Mouse (Mus musculus) heart, postnatal 36 days (tissue): ENCODE results near the gene H2-T22. TPM values are rescaled to one million over a fixed set of nuclear protein-coding genes. Genes with fewer than 3 reads are reported as not detected.

Experiments
- DNase-seq, 2 experiments: peaks; one replicate each; pipeline ENCODE4 v3.0.0; 2021 to 2022
- intact Hi-C: fragments of 180-260 bp; cut with DNase I; formaldehyde crosslinking; loops from one replicate; pipeline ENCODE4 v1.15.1; 2025
- total RNA-seq, 2 experiments: library from RNA; stranded (reverse); gene quantifications; 2 replicates each; pipeline ENCODE4 v1.2.3; 2021

Gene H2-T22
- total RNA-seq, 2 experiments from 2014 or later, result 9.5 to 10.0 TPM

DNA sequence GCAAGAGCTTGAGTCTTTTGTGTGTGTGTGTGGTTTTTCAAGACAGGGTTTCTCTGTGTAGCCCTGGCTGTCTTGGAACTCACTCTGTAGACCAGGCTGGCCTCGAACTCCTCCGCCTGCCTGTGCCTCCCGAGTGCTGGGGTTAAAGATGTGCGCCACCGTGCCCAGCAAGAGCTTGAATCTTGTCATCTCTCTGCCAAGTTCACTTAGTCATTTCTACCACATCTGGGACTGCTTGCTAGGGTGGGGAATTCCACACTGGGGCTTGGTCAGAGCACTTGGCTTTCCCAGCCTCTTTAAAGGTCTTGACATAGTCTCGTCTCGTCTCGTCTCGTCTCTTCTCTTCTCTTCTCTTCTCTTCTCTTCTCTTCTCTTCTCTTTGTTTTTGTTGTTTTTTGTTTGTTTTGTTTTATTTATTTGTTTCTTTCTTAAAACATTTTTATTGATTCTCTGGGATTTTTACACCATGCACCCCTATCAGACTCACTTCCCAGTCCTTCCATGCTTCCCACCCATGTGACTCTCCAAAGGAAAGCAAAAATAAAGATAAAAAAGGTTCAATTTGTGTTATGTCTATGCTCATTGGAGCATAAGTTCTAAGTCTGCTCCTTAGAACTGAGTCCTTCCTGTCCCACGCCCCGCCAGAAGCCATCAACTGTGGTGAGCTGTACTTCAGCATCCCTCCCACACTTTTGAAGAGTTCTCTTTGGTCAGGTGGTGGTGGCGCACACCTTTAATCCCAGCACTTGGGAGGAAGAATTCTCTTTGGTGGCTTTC is 41.2 kb downstream of the H2-T22 start:
- intact Hi-C loops, result no loop called here
- DNase-seq, result no peak

DNA sequence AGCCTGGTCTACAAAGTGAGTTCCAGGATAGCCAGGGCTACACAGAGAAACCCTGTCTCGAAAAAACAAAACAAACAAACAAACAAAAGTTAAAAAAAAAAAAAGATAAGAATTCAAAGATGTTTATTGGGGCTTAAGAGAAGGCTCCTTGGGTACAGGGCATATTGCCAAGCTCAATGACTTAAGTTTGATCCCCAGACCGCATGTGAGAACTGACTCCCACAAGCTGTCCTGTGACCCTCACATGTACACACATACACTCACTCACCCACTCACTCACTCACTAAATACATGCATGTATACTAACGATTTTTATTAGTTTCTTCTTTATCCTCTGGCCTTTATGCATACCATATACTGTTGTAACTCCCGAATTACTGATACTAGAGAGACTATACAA is 42.2 kb downstream of the H2-T22 start:
- no peak for DNase-seq
- intact Hi-C loops, result no loop called here

DNA sequence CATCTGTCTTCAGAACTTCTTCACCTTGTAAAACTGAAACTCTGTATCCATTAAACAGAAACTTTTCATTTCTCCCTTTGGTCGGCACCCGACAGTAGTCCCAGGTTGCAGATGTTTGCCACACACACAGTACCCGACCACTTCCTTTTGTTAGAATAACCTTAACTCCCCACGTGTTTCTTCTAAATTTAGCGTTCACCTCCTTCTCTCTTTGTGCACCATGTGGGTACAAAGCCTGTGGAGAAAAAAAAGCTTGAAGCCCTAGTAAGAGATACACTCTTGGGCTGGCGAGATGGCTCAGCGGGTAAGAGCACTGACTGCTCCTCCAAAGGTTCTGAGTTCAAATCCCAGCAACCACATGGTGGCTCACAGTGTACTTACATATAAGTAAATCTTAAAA is 43.2 kb downstream of the H2-T22 start:
- intact Hi-C loops, result no loop called here
- no peak for DNase-seq

DNA sequence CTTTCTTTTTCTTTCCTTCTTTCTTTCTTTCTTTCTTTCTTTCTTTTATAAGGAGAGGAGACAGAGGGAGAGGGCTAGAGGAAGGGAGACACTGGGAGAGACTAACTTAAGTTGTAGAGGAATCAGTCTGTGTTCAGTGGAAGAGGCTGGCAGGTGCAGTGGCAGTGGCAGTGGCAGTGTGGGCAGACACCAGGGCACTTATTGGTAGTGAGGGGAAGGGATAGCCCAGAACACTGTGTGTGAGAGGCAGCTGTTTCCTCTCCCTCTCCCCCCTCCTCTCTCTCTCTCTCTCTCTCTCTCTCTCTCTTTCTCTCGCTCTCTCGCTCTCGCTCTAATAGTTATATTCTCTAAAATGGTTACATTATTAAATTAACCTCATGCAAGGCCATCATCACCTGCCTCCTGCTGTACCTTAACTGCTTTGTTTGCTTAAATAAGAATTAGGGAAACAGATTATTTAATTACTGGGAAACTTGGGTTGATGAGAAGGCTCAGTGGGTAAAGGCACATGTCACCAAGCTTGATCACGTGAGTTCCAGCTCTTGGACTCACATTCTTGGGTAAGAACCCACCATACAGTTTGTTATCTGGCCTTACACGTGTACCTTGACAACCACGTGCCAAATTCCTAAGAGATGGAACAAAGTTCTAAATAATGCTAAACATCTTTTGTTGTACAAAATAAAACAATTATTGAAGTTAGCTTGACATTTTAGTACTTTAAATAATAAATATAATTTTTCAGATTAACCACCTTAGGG is 43.8 kb downstream of the H2-T22 start:
- intact Hi-C loops, result no loop called here
- DNase-seq, result no peak

DNA sequence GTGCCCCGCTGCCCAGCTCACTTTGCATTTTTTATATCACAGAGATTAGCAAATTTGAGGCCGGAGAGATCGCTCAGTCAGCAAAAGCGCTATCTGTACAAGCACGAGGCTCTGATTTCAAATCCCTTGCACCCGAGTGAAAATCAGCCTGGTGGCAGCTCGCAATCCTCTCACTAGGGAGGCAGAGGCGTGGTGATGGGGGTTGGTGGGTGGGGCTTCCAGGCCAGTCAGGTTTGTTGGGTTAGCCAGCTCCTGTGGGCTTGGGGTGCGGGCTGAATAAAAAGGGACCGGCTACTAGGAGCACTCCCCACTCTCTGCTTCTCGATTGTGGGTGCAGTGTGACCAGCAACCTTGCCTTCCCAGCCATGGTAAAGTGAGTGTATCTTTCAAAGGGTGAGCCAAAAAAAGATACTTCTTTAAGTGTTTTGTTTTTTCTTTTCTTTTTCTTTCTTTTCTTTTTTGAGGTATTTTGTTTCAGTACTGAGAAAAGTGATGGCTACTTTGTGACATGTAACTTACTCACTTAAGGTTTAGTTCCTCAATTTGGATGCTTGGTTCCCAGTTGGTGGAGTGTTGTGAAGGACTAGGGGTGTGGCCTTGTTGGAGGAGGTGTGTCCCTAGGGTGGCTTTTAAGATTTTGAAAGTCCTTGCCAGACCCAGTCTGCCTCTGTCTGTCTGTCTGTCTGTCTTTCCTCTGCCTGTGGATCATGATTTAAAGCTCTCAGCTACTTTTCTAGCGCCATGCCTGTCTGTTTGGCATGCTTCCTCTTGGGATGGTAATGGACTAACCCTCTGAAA is 44.6 kb downstream of the H2-T22 start:
- intact Hi-C loops, result loop anchor here (1.0 to 2.0 kb wide), 4 partner anchors 22 to 195 kb away; partner anchors contain the start of gene H2-T24
- DNase-seq, result no peak

DNA sequence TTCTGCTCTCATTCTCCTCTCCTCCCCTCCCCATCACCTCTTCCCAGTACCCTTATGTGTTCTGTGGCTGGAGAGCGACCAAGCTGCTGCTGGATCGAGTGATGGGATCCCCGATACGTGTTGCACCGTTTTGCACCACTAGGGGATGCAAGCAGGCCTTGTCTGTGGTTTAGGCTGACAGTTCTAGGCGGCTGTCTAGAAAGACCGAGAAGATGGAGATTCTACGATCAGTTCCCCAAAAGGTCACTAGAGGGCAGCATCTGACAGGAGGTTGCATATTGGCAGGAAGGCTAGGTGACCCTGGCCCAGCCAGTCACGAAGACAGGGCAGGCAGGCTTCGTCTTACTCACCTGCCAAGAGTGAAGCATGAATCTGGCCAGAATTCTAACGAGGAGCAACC is 45.6 kb downstream of the H2-T22 start:
- peak; percentile 97 for DNase-seq
- intact Hi-C loops, result loop anchor here (1.0 to 2.0 kb wide), 4 partner anchors 23 to 196 kb away; partner anchors contain the start of gene H2-T24

DNA sequence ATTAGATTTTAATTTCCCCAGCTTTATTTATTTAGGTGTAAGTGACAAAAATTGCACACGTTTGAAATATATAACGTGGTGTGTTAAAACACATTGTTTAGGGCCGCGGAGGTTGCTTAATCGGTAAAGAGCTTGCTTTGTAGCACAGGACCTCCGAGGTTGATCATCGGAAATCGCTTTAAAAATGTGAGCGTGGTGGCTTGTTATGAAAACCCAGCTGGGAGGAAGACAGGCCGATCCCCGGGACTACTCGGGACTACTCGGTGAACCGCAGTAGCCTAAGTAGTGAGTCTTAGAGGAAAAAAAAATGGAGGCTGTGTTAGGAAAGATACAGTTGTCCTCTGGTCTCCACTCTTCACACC is 47.7 kb downstream of the H2-T22 start:
- intact Hi-C loops, result loop anchor here (5.0 kb wide), 1 partner anchor 168 kb away; no protein-coding TSS in a partner anchor
- no peak for DNase-seq

DNA sequence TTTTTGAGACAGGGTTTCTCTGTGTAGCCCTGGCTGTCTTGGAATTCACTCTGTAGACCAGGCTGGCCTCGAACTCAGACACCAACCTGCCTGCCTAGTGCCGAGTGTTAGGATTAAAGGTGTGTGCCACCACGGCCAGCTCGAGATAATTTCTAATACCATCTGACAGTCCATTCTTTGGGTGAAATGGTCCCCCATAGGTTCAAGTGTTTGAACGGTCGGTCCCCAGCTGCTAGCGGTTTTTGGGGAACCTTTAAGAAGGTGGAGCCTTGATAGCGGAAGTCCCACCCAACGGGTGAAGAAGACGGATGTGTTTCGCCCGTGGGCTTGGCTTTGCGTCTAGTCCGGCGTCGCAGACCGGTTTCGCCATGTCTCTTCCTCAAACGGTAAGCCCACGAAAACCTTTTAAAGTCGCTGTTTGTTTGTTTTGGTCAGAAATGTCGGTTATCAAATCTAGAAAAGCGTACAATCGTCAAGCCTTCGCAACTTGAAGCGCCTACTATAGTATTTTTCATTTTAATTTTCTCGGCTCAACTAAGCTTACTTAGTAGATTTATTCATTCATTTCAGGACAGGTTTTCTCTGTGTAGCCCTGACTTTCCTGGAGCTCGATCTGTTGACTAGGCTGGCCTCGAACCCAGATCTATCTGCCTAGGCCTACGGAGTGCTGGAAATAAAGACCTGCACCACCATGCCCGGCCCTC is 48.2 kb downstream of the H2-T22 start:
- peak; percentile 79 to 80 for DNase-seq
- intact Hi-C loops, result loop anchor here (5.0 kb wide), 1 partner anchor 167 kb away; no protein-coding TSS in a partner anchor

DNA sequence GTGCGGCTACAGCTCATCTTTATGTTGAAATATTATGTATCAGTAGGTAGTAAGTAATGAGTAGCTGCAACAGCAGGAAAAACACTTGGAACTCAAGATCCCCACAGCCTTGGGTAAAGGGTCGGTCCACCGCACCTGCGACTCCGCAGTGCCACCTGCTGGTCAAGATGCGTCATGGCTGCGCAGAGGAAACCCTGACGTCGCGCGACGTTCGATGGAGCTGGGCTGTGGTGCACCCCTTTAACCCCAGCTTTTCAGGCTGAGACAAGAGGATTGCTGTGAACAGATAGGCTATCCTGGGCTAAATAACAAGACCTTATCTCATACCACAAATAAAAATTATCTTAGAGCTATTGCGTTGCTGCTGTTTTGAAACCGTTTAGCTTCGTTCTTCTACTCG is 48.9 kb downstream of the H2-T22 start:
- intact Hi-C loops, result loop anchor here (1.0 to 5.0 kb wide), 2 partner anchors 56 to 166 kb away; no protein-coding TSS in a partner anchor
- DNase-seq, result peak; percentile 84 to 85

DNA sequence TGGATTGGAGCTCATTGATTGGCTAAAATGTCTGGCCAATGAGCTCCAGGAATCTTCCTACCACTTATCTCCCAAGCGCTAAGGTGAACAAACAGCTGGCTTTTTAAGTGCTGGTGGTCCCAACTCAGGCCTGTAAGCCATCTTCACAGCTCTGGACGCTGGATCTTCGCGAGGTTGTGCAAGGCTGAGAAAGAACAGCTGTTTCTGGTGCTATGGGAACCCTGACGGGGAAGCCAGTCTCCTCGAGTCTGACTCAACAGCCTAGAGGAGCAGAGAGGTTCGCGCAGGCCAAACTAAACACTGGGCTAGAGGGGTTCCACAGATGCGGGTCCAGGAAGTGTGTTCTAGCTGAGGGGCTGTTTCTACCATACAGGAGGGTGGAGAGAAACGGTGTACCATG is 50.8 kb downstream of the H2-T22 start:
- intact Hi-C loops, result loop anchor here (5.0 kb wide), 1 partner anchor 164 kb away; no protein-coding TSS in a partner anchor

More for the DNA sequence above, 50.8 kb downstream of the H2-T22 start:
- no peak for DNase-seq

Other genes starting within 250 kb of the H2-T22 start
- gene Ier3, start 221.1 kb downstream of the H2-T22 start, total RNA-seq, result 10 to 100 TPM; 26.8 to 43.0 TPM
- 100 to 1,000 TPM; 154 to 159 TPM for gene Flot1, start 219.5 kb downstream of the H2-T22 start, total RNA-seq
- 10 to 100 TPM; 87.6 to 91.6 TPM for gene Tubb5, start 204.4 kb downstream of the H2-T22 start, total RNA-seq
- gene Mdc1, start 201.2 kb downstream of the H2-T22 start, total RNA-seq, result 10 to 100 TPM; 12.2 to 14.2 TPM
- gene Nrm, start 181.4 kb downstream of the H2-T22 start, total RNA-seq, result 1 to 10 TPM; 2.3 to 2.4 TPM
- gene Ppp1r18, start 177.2 kb downstream of the H2-T22 start, total RNA-seq, result 10 to 100 TPM; 15.6 to 17.0 TPM
- 10 to 100 TPM; 19.2 to 22.2 TPM for gene Dhx16, start 162.9 kb downstream of the H2-T22 start, total RNA-seq
- 100 to 1,000 TPM; 109 to 112 TPM for gene 2310061I04Rik, start 145.3 kb downstream of the H2-T22 start, total RNA-seq
- 1 to 10 TPM; 6.6 to 6.8 TPM for gene Atat1, start 132.7 kb downstream of the H2-T22 start, total RNA-seq
- gene Mrps18b, start 126.4 kb downstream of the H2-T22 start, total RNA-seq, result 10 to 100 TPM; 51.6 to 53.4 TPM
- 10 to 100 TPM; 22.6 to 44.3 TPM for gene Ppp1r10, start 126.3 kb downstream of the H2-T22 start, total RNA-seq
- gene Abcf1, start 73.0 kb downstream of the H2-T22 start, total RNA-seq, result 10 to 100 TPM; 69.8 to 73.4 TPM
- gene Gnl1, start 62.9 kb downstream of the H2-T22 start, total RNA-seq, result 10 to 100 TPM; 28.6 to 32.7 TPM
- 1 to 10 TPM; 3.9 to 6.3 TPM for gene Prr3, start 62.5 kb downstream of the H2-T22 start, total RNA-seq
- 10 to 100 TPM in 1 of 2 experiments, 1 to 10 TPM in 1; 6.5 to 14.0 TPM for gene H2-T24, start 22.2 kb downstream of the H2-T22 start, total RNA-seq
- gene H2-T23, start 9.9 kb downstream of the H2-T22 start, total RNA-seq, result 10 to 100 TPM; 23.7 to 38.9 TPM
- gene Gm6034, start 214 bp upstream of the H2-T22 start, total RNA-seq, result not detected
- gene Gm11127, start 15.6 kb upstream of the H2-T22 start, total RNA-seq, result 1 to 10 TPM; 3.4 to 4.3 TPM
- under 1 TPM; 0.19 to 0.22 TPM for gene Gm19684, start 78.9 kb upstream of the H2-T22 start, total RNA-seq
- not detected for gene Gm7030, start 86.7 kb upstream of the H2-T22 start, total RNA-seq
- not detected for gene Gm8909, start 125.8 kb upstream of the H2-T22 start, total RNA-seq
- gene H2-T3, start 147.5 kb upstream of the H2-T22 start, total RNA-seq, result not detected
- gene Rpp21, start 215.3 kb upstream of the H2-T22 start, total RNA-seq, result 10 to 100 TPM; 39.6 to 41.1 TPM
- 1 to 10 TPM; 6.5 to 7.6 TPM for gene Trim39, start 229.5 kb upstream of the H2-T22 start, total RNA-seq
- not detected for gene H2-M10.2, start 243.7 kb upstream of the H2-T22 start, total RNA-seq